Comparison of ENCODE assay signal across 9 mouse cellular contexts in genomic region chr16:57858765-57859201, GRCm38 (mm10).
A peak's percentile ranks its signal among the peaks of the same experiment; 100 is the strongest.
DNase-seq lines count a peak whose midpoint lies in the region; ATAC-seq and TF ChIP-seq lines count a peak whose summit lies in the region.
"Had no signal": no experiment of that assay in that cellular context is flagged by ENCODE, and none has a peak within 500 bp of the region (broad histone marks: within the 10 kb centered on the region; RNA-seq: fewer than 3 reads in every experiment).

No protein-coding gene starts in this region.

- intact Hi-C loops in heart, postnatal 36 days (cut with DNase I), result no loop called here

- peaks cover 15% of the 10 kb centered on the region for H3K4me1 ChIP-seq in heart, embryonic 12.5 days (replicated peaks)
- H3K4me1 ChIP-seq in forebrain, embryonic 12.5 days, result peaks cover 15% of the 10 kb centered on the region
- no peaks in the 10 kb centered on the region for H3K4me1 ChIP-seq in neural tube, embryonic 14.5 days (ENCODE audit: control insufficient read depth, insufficient read depth, low read length)
- no peaks in the 10 kb centered on the region for H3K4me1 ChIP-seq in lung, postnatal 0 days (ENCODE audit: insufficient read depth, low read depth, low read length)

- H3K36me3 ChIP-seq in heart, embryonic 12.5 days, result no peaks in the 10 kb centered on the region
- H3K36me3 ChIP-seq in forebrain, embryonic 12.5 days (replicated peaks), result no peaks in the 10 kb centered on the region
- H3K36me3 ChIP-seq in neural tube, embryonic 14.5 days (ENCODE audit: control insufficient read depth, insufficient read depth, low read length), result no peaks in the 10 kb centered on the region
- H3K36me3 ChIP-seq in lung, postnatal 0 days (ENCODE audit: insufficient read depth, low read length), result no peaks in the 10 kb centered on the region

- H3K27ac ChIP-seq in heart, embryonic 12.5 days (ENCODE audit: poor library complexity, severe bottlenecking), result peak overlapping the region; percentile 45; the same call in 1 of the 2 replicates
- no peak overlapping the region for H3K27ac ChIP-seq in forebrain, embryonic 12.5 days
- no peak overlapping the region for H3K27ac ChIP-seq in layer of hippocampus, adult 2 months
- no peak overlapping the region; the same call in 1 of the 2 replicates for H3K27ac ChIP-seq in neural tube, embryonic 14.5 days (ENCODE audit: low read depth, low read length)
- no peak overlapping the region for H3K27ac ChIP-seq in lung, postnatal 0 days (ENCODE audit: low read length)

- DNase-seq in heart, postnatal 36 days, result no peak
- DNase-seq in layer of hippocampus, adult 2 months (ENCODE audit: low spot score in 2 of 2), result peak; percentile 15 to 42
- DNase-seq in lung, postnatal 0 days (ENCODE audit: low spot score), result no peak
- no peak for DNase-seq in MN1 (ENCODE audit: low spot score)
- no peak for DNase-seq in lung, postnatal 14 days
- DNase-seq: kidney, postnatal 25 days had no signal

- ATAC-seq in heart, embryonic 12.5 days (ENCODE audit: insufficient number of reproducible peaks, low FRiP score), result 0 out of 2 replicates have a peak, but pooled peaks have one; percentile 37
- ATAC-seq in forebrain, embryonic 12.5 days (ENCODE audit: low FRiP score), result peak; percentile 64; the same call in 1 of the 2 replicates
- peak; percentile 69 for ATAC-seq in neural tube, embryonic 14.5 days (ENCODE audit: low read depth)
- no peak for ATAC-seq in lung, postnatal 0 days

- no peak overlapping the region for H3K4me3 ChIP-seq in heart, embryonic 12.5 days
- no peak overlapping the region for H3K4me3 ChIP-seq in forebrain, embryonic 12.5 days (replicated peaks)
- no peak overlapping the region for H3K4me3 ChIP-seq in layer of hippocampus, adult 2 months
- H3K4me3 ChIP-seq in neural tube, embryonic 14.5 days (ENCODE audit: low read depth, low read length), result no peak overlapping the region
- H3K4me3 ChIP-seq in lung, postnatal 0 days (ENCODE audit: low read depth, low read length), result no peak overlapping the region

- no peaks in the 10 kb centered on the region for H3K9me3 ChIP-seq in heart, embryonic 12.5 days (replicated peaks)
- no peaks in the 10 kb centered on the region for H3K9me3 ChIP-seq in forebrain, embryonic 12.5 days
- no peaks in the 10 kb centered on the region for H3K9me3 ChIP-seq in neural tube, embryonic 14.5 days (ENCODE audit: control insufficient read depth, low read length)
- no peaks in the 10 kb centered on the region for H3K9me3 ChIP-seq in lung, postnatal 0 days (ENCODE audit: low read length)

- no peak overlapping the region for H3K9ac ChIP-seq in heart, embryonic 12.5 days
- H3K9ac ChIP-seq in forebrain, embryonic 12.5 days, result no peak overlapping the region
- no peak overlapping the region for H3K9ac ChIP-seq in neural tube, embryonic 14.5 days (replicated peaks; ENCODE audit: low read depth, low read length)
- no peak overlapping the region for H3K9ac ChIP-seq in lung, postnatal 0 days (replicated peaks; ENCODE audit: low read depth)

- no peak for TF ChIP-seq EP300 in lung, postnatal 0 days (IDR thresholded peaks at IDR 0.05)

- 18% methylated on average over 7 of the region's 7 CpGs for WGBS in heart, embryonic 12.5 days
- 2% methylated on average over 7 of the region's 7 CpGs for WGBS in forebrain, embryonic 12.5 days
- 25% methylated on average over 7 of the region's 7 CpGs for WGBS in neural tube, embryonic 14.5 days
- WGBS in lung, postnatal 0 days, result 32% methylated on average over 7 of the region's 7 CpGs

- peak overlapping the region; percentile 4 for H3K4me2 ChIP-seq in heart, embryonic 12.5 days
- H3K4me2 ChIP-seq in forebrain, embryonic 12.5 days, result no peak overlapping the region
- no peak overlapping the region for H3K4me2 ChIP-seq in neural tube, embryonic 14.5 days (ENCODE audit: low read depth, low read length)
- H3K4me2 ChIP-seq in lung, postnatal 0 days (replicated peaks; ENCODE audit: low read depth, low read length), result no peak overlapping the region

- no peaks in the 10 kb centered on the region for H3K27me3 ChIP-seq in heart, embryonic 12.5 days (replicated peaks)
- H3K27me3 ChIP-seq in forebrain, embryonic 12.5 days, result no peaks in the 10 kb centered on the region
- H3K27me3 ChIP-seq in neural tube, embryonic 14.5 days (ENCODE audit: control insufficient read depth, insufficient read depth, low read length), result no peaks in the 10 kb centered on the region
- H3K27me3 ChIP-seq in lung, postnatal 0 days (replicated peaks; ENCODE audit: insufficient read depth, low read length), result no peaks in the 10 kb centered on the region

- TF ChIP-seq CTCF in layer of hippocampus, adult 2 months (conservative IDR thresholded peaks at IDR 0.05), result no peak
- no peak for TF ChIP-seq CTCF in lung, postnatal 0 days (IDR thresholded peaks at IDR 0.05)

Comparison
In these comparisons a context has a peak if more than half of its experiments do, and no peak if none do; other contexts are left out.
1. DNase-seq: peak in layer of hippocampus, adult 2 months (2 of 2); none in heart, postnatal 36 days (0 of 2), lung, postnatal 0 days (single experiment), MN1 (single experiment) and lung, postnatal 14 days (single experiment).